Mouse (Mus musculus) adrenal gland, adult (tissue): ENCODE measurements around the gene Elk4.

Experiments used
- DNase-seq, 2 experiments: peaks; one replicate each; pipeline ENCODE4 v3.0.0; 2022 to 2023; ENCODE audit warnings: low spot score in 1 of 2; ENCODE audit not compliant: inconsistent age in 2 of 2

Elk4 gene

GRCm38 (mm10) chr1:132063096-132063495 is 55.7 kb downstream of the Elk4 start:
- peak; percentile 64 to 79 for DNase-seq

- DNase-seq, result peak in 1 of 2 experiments; percentile 67
These were observed 57.6 kb downstream of the Elk4 start for GRCm38 (mm10) chr1:132065001-132065400.

GRCm38 (mm10) chr1:132065475-132066172 is 58.2 kb downstream of the Elk4 start:
- DNase-seq, result no peak

- DNase-seq, result peak; percentile 68 to 87
These were observed 60.2 kb downstream of the Elk4 start, which contains the start of gene Mfsd4a for GRCm38 (mm10) chr1:132067261-132068255. Gene Mfsd4a (minus strand): TSS chr1:132068062.

GRCm38 (mm10) chr1:132069436-132069835 is 62.0 kb downstream of the Elk4 start:
- no peak for DNase-seq

- DNase-seq, result no peak
These were observed 63.3 kb downstream of the Elk4 start for GRCm38 (mm10) chr1:132070659-132071058.

- DNase-seq, result peak in 1 of 2 experiments; percentile 49
These were observed 68.2 kb downstream of the Elk4 start for GRCm38 (mm10) chr1:132075576-132075975.

GRCm38 (mm10) chr1:132078413-132078812 is 71.0 kb downstream of the Elk4 start:
- DNase-seq, result no peak
